Mouse (Mus musculus): ENCODE measurements at regions not wholly inside any gene's neighbourhood (a gene's known extent, or its start where the extent isn't known, plus 50 kb on each side); places are given as distances from the start of the nearest gene placed in this dataset.

DNA sequence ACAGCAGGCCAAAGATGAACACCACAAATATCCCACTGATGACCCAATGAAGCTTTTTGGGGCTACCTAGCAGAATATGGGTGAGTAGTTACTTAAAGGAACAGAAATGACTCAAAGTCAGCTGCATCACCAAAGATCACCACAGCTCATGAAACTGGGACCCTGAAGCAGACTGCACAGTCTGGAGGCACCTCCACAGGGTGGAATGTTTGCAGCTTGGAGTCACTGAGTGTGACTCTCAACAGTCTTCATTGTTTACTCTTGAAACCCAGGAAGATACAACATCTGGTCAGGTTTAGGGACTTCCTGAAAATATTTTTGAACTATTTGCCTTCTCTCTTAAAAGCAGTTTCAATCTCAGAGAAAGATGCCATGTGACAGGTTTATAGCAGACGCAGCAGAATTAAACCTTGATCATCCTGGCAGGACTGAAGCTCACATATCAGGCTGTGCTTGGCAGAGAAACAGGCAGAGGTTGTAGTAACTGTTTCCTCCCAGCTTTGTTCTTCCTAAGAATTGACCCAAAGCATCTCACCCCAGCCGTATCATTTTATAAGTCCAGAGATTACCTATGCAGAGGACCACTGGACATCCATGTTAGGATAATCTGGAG, 944.1 kb upstream of the Adgrl4 start:
- ATAC-seq (replicated peaks; ENCODE audit: low FRiP score) = peak; percentile 97
- H3K9ac ChIP-seq = no peak overlapping the region
- H3K9me3 ChIP-seq (replicated peaks) = no peaks in the 10 kb centered on the region
- 32% methylated on average over 2 of the region's 2 CpGs for WGBS
- H3K36me3 ChIP-seq = no peaks in the 10 kb centered on the region
- peak overlapping the region; percentile 39; the same call in 1 of the 2 replicates for H3K27ac ChIP-seq
- H3K4me3 ChIP-seq (replicated peaks) = no peak overlapping the region
- no peaks in the 10 kb centered on the region for H3K4me1 ChIP-seq
- no peaks in the 10 kb centered on the region for H3K27me3 ChIP-seq
- H3K4me2 ChIP-seq = no peak overlapping the region

- ATAC-seq (replicated peaks; ENCODE audit: low FRiP score) = no peak
- no peaks in the 10 kb centered on the region for H3K36me3 ChIP-seq
- H3K4me3 ChIP-seq (replicated peaks) = no peak overlapping the region
- H3K27me3 ChIP-seq = no peaks in the 10 kb centered on the region
- H3K4me1 ChIP-seq = no peaks in the 10 kb centered on the region
- H3K9me3 ChIP-seq (replicated peaks) = no peaks in the 10 kb centered on the region
- H3K9ac ChIP-seq = no peak overlapping the region
- H3K4me2 ChIP-seq = no peak overlapping the region
- WGBS = 92% methylated on average over 3 of the region's 3 CpGs
- no peak overlapping the region for H3K27ac ChIP-seq
These were observed 906.7 kb upstream of the Adgrl4 start for GRCm38 (mm10) chr3:150530966-150531365.

DNA sequence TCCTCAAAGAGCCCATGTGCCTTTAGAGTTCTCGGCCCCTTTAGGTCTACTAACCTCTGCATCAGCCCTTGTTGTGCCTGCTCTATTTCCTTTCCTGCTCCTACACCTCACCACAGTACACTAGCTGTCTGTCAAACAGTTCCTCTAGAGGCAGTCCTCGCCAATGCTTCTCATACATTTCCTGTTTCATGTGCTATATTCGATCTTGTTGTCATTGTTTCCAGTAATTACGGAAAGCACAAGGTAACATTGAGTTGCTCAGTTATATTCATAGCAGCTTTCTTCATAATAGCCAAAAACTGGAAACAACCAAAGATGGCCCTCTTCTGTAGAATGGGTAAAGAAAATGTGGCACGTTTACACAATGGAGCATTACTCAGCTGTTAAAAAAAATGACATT, 894.6 kb upstream of the Adgrl4 start:
- WGBS = 80% methylated on average over 5 of the region's 5 CpGs
- no peaks in the 10 kb centered on the region for H3K9me3 ChIP-seq (replicated peaks)
- H3K27ac ChIP-seq = no peak overlapping the region
- no peaks in the 10 kb centered on the region for H3K27me3 ChIP-seq
- H3K4me1 ChIP-seq = no peaks in the 10 kb centered on the region
- H3K9ac ChIP-seq = no peak overlapping the region
- no peak overlapping the region for H3K4me3 ChIP-seq (replicated peaks)
- no peaks in the 10 kb centered on the region for H3K36me3 ChIP-seq
- H3K4me2 ChIP-seq = no peak overlapping the region
- ATAC-seq (replicated peaks; ENCODE audit: low FRiP score) = no peak

- WGBS = 58% methylated on average over 1 of the region's 1 CpGs
- 0 out of 2 replicates have a peak, but pooled peaks have one; percentile 62 for ATAC-seq (replicated peaks; ENCODE audit: low FRiP score)
- no peak overlapping the region for H3K4me2 ChIP-seq
These were observed 849.2 kb upstream of the Adgrl4 start for GRCm38 (mm10) chr3:150588474-150588873.

DNA sequence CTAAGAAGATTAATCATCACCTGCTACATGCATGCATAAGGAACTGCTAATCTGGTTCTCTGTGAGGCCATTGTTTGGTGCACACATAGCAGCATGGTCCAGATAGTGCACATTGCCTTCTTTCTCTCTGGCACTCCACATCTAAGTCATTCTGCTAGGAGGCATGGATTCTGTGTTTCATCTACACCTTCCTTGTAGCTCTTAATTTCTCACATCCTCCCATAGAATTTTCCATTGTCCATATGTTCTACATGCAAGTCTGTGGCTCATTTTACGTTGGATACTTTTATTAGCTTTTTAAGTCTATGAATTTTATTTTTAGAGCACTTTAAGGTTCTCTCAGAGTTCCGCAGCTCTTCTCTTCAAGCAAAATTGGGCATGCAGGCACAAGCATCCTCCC, 846.7 kb upstream of the Adgrl4 start:
- no peaks in the 10 kb centered on the region for H3K36me3 ChIP-seq
- no peak overlapping the region for H3K4me3 ChIP-seq (replicated peaks)
- no peaks in the 10 kb centered on the region for H3K4me1 ChIP-seq
- no peak overlapping the region for H3K4me2 ChIP-seq
- ATAC-seq (replicated peaks; ENCODE audit: low FRiP score) = no peak
- WGBS = 88% methylated on average over 2 of the region's 2 CpGs
- H3K27me3 ChIP-seq = no peaks in the 10 kb centered on the region
- no peak overlapping the region for H3K9ac ChIP-seq
- H3K27ac ChIP-seq = no peak overlapping the region
- H3K9me3 ChIP-seq (replicated peaks) = no peaks in the 10 kb centered on the region

More at GRCm38 (mm10) chr3:150588474-150588873, 849.2 kb upstream of the Adgrl4 start:
- Histone ChIP-seq H3K9me3 (replicated peaks) (no peaks in the 10 kb centered on the region), H3K27ac (no peak overlapping the region), H3K9ac (no peak overlapping the region), H3K4me3 (replicated peaks) (no peak overlapping the region), H3K27me3 (no peaks in the 10 kb centered on the region), H3K4me1 (no peaks in the 10 kb centered on the region), H3K36me3 (no peaks in the 10 kb centered on the region)

GRCm38 (mm10) chr3:150603400-150604095, 834.1 kb upstream of the Adgrl4 start:
- 56% methylated on average over 2 of the region's 2 CpGs for WGBS
- Histone ChIP-seq H3K9me3 (replicated peaks) (no peaks in the 10 kb centered on the region), H3K27ac (no peak overlapping the region), H3K4me3 (replicated peaks) (no peak overlapping the region), H3K36me3 (no peaks in the 10 kb centered on the region), H3K27me3 (no peaks in the 10 kb centered on the region), H3K4me1 (no peaks in the 10 kb centered on the region), H3K9ac (no peak overlapping the region), H3K4me2 (no peak overlapping the region)
- ATAC-seq (replicated peaks; ENCODE audit: low FRiP score) = no peak

GRCm38 (mm10) chr3:150610681-150611101, 827.0 kb upstream of the Adgrl4 start:
- no peaks in the 10 kb centered on the region for H3K4me1 ChIP-seq
- 72% methylated on average over 15 of the region's 15 CpGs for WGBS
- no peaks in the 10 kb centered on the region for H3K36me3 ChIP-seq
- no peaks in the 10 kb centered on the region for H3K9me3 ChIP-seq (replicated peaks)
- H3K4me3 ChIP-seq (replicated peaks) = peak overlapping the region; percentile 20
- 0 out of 2 replicates have a peak, but pooled peaks have one; percentile 25 for ATAC-seq (replicated peaks; ENCODE audit: low FRiP score)
- H3K9ac ChIP-seq = no peak overlapping the region
- peak overlapping the region; percentile 66; the same call in 1 of the 2 replicates for H3K27ac ChIP-seq
- peak overlapping the region; percentile 32 for H3K4me2 ChIP-seq
- no peaks in the 10 kb centered on the region for H3K27me3 ChIP-seq

DNA sequence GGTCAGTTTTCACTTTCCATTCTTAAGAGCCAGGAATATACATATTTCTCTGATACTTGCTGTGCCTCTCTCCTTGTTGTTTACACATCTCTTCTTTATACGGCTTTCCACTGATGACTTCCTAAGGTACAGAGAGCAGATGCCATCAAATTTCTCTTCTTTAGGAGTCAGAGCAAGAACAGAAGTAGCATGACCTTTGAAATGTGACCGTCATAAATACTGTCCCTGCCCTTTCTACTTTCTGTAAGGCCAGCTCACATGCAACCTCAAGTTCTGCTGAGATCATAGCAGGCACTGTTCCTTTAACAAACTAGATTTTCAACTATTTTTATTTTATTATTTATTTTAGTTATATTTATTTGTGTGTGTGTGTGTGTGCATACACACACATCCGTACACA, 800.1 kb upstream of the Adgrl4 start:
- Histone ChIP-seq H3K27me3 (no peaks in the 10 kb centered on the region), H3K9me3 (replicated peaks) (no peaks in the 10 kb centered on the region), H3K4me1 (no peaks in the 10 kb centered on the region), H3K27ac (no peak overlapping the region), H3K9ac (no peak overlapping the region), H3K4me3 (replicated peaks) (no peak overlapping the region), H3K36me3 (no peaks in the 10 kb centered on the region), H3K4me2 (no peak overlapping the region)
- 74% methylated on average over 3 of the region's 3 CpGs for WGBS
- ATAC-seq (replicated peaks; ENCODE audit: low FRiP score) = no peak

GRCm38 (mm10) chr3:150640004-150640676, 797.5 kb upstream of the Adgrl4 start:
- no peaks in the 10 kb centered on the region for H3K4me1 ChIP-seq
- no peaks in the 10 kb centered on the region for H3K36me3 ChIP-seq
- no peak overlapping the region for H3K4me3 ChIP-seq (replicated peaks)
- H3K27me3 ChIP-seq = no peaks in the 10 kb centered on the region
- H3K4me2 ChIP-seq = no peak overlapping the region
- ATAC-seq (replicated peaks; ENCODE audit: low FRiP score) = no peak
- no peak overlapping the region for H3K27ac ChIP-seq
- no peak overlapping the region for H3K9ac ChIP-seq
- no peaks in the 10 kb centered on the region for H3K9me3 ChIP-seq (replicated peaks)
- 91% methylated on average over 8 of the region's 8 CpGs for WGBS

GRCm38 (mm10) chr3:150648040-150648439, 789.6 kb upstream of the Adgrl4 start:
- Histone ChIP-seq H3K9ac (no peak overlapping the region), H3K4me1 (no peaks in the 10 kb centered on the region), H3K9me3 (replicated peaks) (no peaks in the 10 kb centered on the region), H3K27ac (no peak overlapping the region), H3K27me3 (no peaks in the 10 kb centered on the region), H3K36me3 (no peaks in the 10 kb centered on the region), H3K4me2 (no peak overlapping the region), H3K4me3 (replicated peaks) (no peak overlapping the region)
- 85% methylated on average over 3 of the region's 3 CpGs for WGBS
- no peak for ATAC-seq (replicated peaks; ENCODE audit: low FRiP score)

DNA sequence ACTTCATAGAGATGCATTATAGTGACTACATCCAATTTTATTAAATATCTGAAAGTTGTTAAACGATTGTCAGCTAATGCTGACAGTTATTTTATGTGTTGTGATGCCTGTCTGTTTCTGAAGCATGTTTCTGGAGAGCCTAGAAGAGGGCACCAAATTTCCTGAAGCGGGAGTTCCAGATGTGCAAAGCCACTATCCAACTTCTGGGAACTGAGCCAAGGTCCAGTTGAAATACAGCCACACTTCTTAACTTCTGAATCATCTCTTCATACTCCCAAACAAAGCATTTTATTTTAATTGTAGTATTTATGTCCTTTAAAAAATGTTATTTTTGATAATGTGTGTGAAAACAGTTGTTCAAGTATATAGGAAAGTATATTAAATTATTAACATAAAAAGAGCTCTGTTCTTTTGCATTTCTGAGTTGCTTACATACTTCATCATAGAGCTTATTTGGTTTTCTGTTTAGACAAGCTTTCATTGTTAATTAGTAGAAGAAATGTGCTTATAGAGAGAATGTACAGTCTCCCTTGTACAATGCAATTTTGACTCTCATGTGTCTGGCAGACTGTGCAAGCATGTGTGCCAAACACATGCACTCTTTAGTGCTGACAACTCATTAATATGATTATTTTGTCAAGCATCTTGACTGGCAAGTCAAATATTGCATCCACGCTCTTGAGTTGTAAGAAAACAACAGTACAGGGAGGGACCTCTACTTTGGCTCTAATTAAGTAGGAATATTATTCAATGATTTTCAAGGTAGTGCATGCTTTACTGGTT, 787.7 kb upstream of the Adgrl4 start:
- no peaks in the 10 kb centered on the region for H3K9me3 ChIP-seq (replicated peaks)
- no peak overlapping the region for H3K27ac ChIP-seq
- no peak for ATAC-seq (replicated peaks; ENCODE audit: low FRiP score)
- no peaks in the 10 kb centered on the region for H3K27me3 ChIP-seq
- no peak overlapping the region for H3K4me2 ChIP-seq
- no peaks in the 10 kb centered on the region for H3K4me1 ChIP-seq
- WGBS = 67% methylated on average over 3 of the region's 3 CpGs
- H3K4me3 ChIP-seq (replicated peaks) = no peak overlapping the region
- H3K9ac ChIP-seq = no peak overlapping the region
- H3K36me3 ChIP-seq = no peaks in the 10 kb centered on the region

DNA sequence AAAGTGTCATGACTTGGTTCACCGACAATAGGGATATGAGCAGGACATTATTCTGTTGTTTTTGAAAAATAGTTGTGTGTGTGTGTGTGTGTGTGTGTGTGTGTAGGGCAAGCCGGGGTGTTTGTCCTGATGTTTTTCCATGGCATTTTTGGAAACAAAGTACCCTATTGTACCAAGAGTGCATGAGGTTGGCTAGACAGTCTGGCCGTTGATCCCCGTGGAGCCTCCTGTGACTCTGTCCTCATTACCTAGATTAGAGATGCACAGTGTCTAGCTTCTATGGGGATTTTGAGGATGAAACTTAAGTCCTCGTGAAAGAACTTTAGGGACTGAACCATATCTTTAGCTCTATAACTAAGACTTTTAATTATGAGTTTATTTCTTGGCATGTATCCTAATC, 741.9 kb upstream of the Adgrl4 start:
- H3K27ac ChIP-seq = no peak overlapping the region
- H3K36me3 ChIP-seq = no peaks in the 10 kb centered on the region
- WGBS = 90% methylated on average over 5 of the region's 5 CpGs
- no peaks in the 10 kb centered on the region for H3K27me3 ChIP-seq
- no peak for ATAC-seq (replicated peaks; ENCODE audit: low FRiP score)
- no peak overlapping the region for H3K9ac ChIP-seq
- H3K4me3 ChIP-seq (replicated peaks) = no peak overlapping the region
- H3K9me3 ChIP-seq (replicated peaks) = no peaks in the 10 kb centered on the region
- H3K4me1 ChIP-seq = no peaks in the 10 kb centered on the region
- H3K4me2 ChIP-seq = no peak overlapping the region

Measured in kidney, embryonic 15.5 days (tissue).